Mouse (Mus musculus): ENCODE measurements around the gene Vps39.

GRCm38 (mm10) chr2:120331575-120331974 is 21.4 kb downstream of the Vps39 start:
- no peak for TF ChIP-seq CTCF (IDR thresholded peaks at IDR 0.05)
- no peak for TF ChIP-seq POLR2A (IDR thresholded peaks at IDR 0.05; ENCODE audit: insufficient read depth, low read depth, low read length)

All from heart, adult 2 months (tissue).